Mouse (Mus musculus) spleen, adult 2 months (tissue): ENCODE measurements around the gene Smim24. TPM values are rescaled to one million over a fixed set of nuclear protein-coding genes. Genes with fewer than 3 reads are reported as not detected.

Experiments used
- DNase-seq, 2 experiments: peaks; one replicate each; pipeline versions ENCODE4 v3.0.0 to v3.0.0-alpha.2; 2012 to 2021; ENCODE audit warnings: low spot score in 2 of 2, low read depth in 1 of 2
- H3K27ac ChIP-seq: fragments of 200-500 bp; 2 replicates; pipeline ENCODE4 v1.5.1; 2012; ENCODE audit warnings: low read length, inconsistent platforms; ENCODE audit not compliant: insufficient read depth
- H3K27me3 ChIP-seq: fragments of 200-500 bp; 2 replicates; pipeline ENCODE4 v1.6.1; 2012; ENCODE audit warnings: mild to moderate bottlenecking, moderate library complexity, low read length, inconsistent platforms; ENCODE audit not compliant: control insufficient read depth, insufficient read depth
- H3K36me3 ChIP-seq: fragments of 200-500 bp; 2 replicates; pipeline ENCODE4 v1.6.1; 2012; ENCODE audit warnings: mild to moderate bottlenecking, low read length, inconsistent platforms; ENCODE audit not compliant: control insufficient read depth, insufficient read depth
- H3K4me1 ChIP-seq: fragments of 200-500 bp; 2 replicates; pipeline ENCODE4 v1.6.1; 2011; ENCODE audit warnings: inconsistent platforms; ENCODE audit not compliant: control insufficient read depth, insufficient read depth, insufficient read length
- H3K4me3 ChIP-seq: fragments of 200-500 bp; 2 replicates; pipeline ENCODE4 v1.5.1; 2011; ENCODE audit warnings: mild to moderate bottlenecking, inconsistent platforms; ENCODE audit not compliant: insufficient read depth, insufficient read length; ENCODE audit errors: extremely low read depth
- CTCF ChIP-seq: fragments of 200-500 bp; IDR thresholded peaks from 2 replicates; pipeline ENCODE4 v1.5.1; 2011; ENCODE audit warnings: mild to moderate bottlenecking, inconsistent platforms; ENCODE audit not compliant: insufficient read depth, insufficient read length, insufficient replicate concordance; ENCODE audit errors: extremely low read depth
- POLR2A ChIP-seq: fragments of 200-500 bp; IDR thresholded peaks from 2 replicates; pipeline ENCODE4 v1.6.1; 2011; ENCODE audit warnings: low read depth, low read length, inconsistent platforms
- WGBS: fragments of 180-500 bp; shearing (Covaris S2); methylation state at CpG from one replicate; pipeline ENCODE4 v1.1.7; 2018; 5-methylcytosine and 5-hydroxymethylcytosine counted together
- polyA plus RNA-seq: library from polyadenylated mRNA; depleted of rRNA; stranded (reverse); fragments of >200 nt; gene quantifications from 2 replicates; pipeline ENCODE4 v1.2.3, GENCODE M21; 2012

The Smim24 gene
- polyA plus RNA-seq, 1 experiment, result 18.3 TPM

GRCm38 (mm10) chr10:81356991-81357844 lies 35.6 kb upstream of the Smim24 start, which contains the start of gene Mfsd12:
Gene Mfsd12, plus strand, starts transcription at chr10:81357491.
- peak within 1 kb of the TSS; percentile 70 for H3K4me3 ChIP-seq
- no peaks in the 10 kb centered on the region for H3K36me3 ChIP-seq
- no peaks in the 10 kb centered on the region for H3K27me3 ChIP-seq
- 2% methylated on average over 75 of the region's 79 CpGs for WGBS
- peak within 1 kb of the TSS; percentile 39 for H3K27ac ChIP-seq
- DNase-seq, result peak; percentile 64 to 88
- TF ChIP-seq POLR2A (peak; percentile 46; the same call in 1 of the 2 replicates), CTCF (no peak)
- peaks cover 19% of the 10 kb centered on the region; the same call in 1 of the 2 replicates for H3K4me1 ChIP-seq

- no peak for DNase-seq
- Histone ChIP-seq H3K27me3 (no peaks in the 10 kb centered on the region), H3K4me3 (peak overlapping the region; percentile 70), H3K36me3 (no peaks in the 10 kb centered on the region), H3K27ac (no peak overlapping the region), H3K4me1 (peaks cover 19% of the 10 kb centered on the region; the same call in 1 of the 2 replicates)
- TF ChIP-seq POLR2A (no peak), CTCF (no peak)
- WGBS, result 25% methylated on average over 4 of the region's 4 CpGs
Observed at GRCm38 (mm10) chr10:81358209-81358608, 34.6 kb upstream of the Smim24 start.

GRCm38 (mm10) chr10:81358841-81359240 lies 34.0 kb upstream of the Smim24 start:
- Histone ChIP-seq H3K27me3 (no peaks in the 10 kb centered on the region), H3K4me3 (peak overlapping the region; percentile 14; the same call in 1 of the 2 replicates), H3K4me1 (peaks cover 19% of the 10 kb centered on the region), H3K36me3 (no peaks in the 10 kb centered on the region; the same call in 1 of the 2 replicates), H3K27ac (no peak overlapping the region; the same call in 1 of the 2 replicates)
- no peak for DNase-seq
- WGBS, result 36% methylated on average over 1 of the region's 1 CpGs
- TF ChIP-seq POLR2A (no peak), CTCF (no peak)

DNA sequence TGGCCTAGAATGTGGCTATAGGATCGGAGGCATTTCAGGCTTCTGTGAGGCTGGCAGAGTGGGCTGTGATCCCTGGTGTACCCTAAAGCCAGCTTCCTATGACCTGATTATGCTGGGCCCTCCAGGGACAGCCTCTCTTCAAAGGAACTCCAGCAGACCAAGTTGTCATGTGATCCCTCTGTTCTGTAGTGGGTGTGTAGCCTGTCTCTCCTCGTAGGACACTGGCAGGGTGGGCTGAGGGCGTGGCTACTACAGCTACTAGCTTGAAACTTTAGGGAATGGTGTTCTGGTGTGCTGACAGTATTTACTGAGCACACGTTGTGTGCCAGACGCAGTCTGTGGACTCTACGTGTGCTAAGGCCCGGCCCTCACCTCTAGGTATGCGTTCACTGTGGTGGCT lies 32.1 kb upstream of the Smim24 start:
- Histone ChIP-seq H3K4me3 (no peak overlapping the region), H3K27me3 (no peaks in the 10 kb centered on the region), H3K27ac (no peak overlapping the region), H3K4me1 (peaks cover 19% of the 10 kb centered on the region), H3K36me3 (no peaks in the 10 kb centered on the region; the same call in 1 of the 2 replicates)
- no peak for TF ChIP-seq CTCF
- no peak for TF ChIP-seq POLR2A
- 87% methylated on average over 8 of the region's 8 CpGs for WGBS
- no peak for DNase-seq

- Histone ChIP-seq H3K27ac (no peak overlapping the region; the same call in 1 of the 2 replicates), H3K36me3 (peaks cover 7% of the 10 kb centered on the region), H3K4me3 (no peak overlapping the region), H3K27me3 (no peaks in the 10 kb centered on the region), H3K4me1 (peaks cover 12% of the 10 kb centered on the region)
- TF ChIP-seq CTCF, result no peak
- TF ChIP-seq POLR2A, result no peak
- 83% methylated on average over 12 of the region's 12 CpGs for WGBS
- no peak for DNase-seq
Observed at GRCm38 (mm10) chr10:81362336-81362949, 30.4 kb upstream of the Smim24 start.

DNA sequence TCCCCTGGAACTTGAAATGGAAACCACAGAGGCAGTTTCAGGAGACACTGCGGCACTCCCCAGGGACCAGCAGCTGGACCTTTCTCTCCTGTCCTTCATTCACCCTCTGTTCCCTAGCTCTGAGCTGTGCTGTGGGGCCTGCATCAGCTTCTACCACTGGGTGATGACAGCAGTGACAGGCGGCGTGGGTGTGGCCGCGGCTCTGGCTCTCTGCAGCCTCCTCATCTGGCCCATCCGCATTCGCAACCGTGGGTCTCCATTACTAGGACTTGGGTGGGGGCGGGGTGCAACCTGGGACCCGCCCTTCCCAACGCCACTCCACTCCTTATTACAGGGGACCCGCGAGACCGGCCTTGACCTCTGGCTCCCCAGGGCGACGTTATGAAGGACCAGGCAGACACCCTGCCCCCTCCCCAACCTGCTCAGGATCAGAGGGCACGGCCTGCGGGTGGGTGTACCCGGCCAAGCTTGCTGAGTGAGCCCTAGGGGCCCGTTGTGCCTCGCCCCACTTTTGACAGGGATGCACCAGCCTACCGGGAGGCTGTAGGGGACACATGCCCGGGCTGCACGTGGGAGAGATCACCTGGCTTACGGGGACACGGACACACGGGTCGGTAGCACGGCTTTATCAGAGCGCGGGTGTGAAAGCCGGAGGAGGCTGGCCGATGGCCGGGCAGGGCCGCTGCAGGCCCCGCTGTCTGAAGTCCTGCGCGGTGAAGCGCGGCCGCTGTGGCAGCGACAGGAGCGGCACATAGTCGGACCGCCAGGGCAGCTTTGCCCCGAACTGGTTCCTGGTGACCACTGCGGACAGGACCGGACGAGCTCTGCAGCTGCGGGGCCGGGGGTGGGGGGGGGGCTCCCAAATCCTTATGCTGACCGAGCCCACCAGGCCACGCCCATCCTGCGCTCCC lies 29.2 kb upstream of the Smim24 start:
- Histone ChIP-seq H3K27me3 (no peaks in the 10 kb centered on the region), H3K4me1 (peaks cover under 1% of the 10 kb centered on the region), H3K36me3 (peaks cover 19% of the 10 kb centered on the region), H3K4me3 (no peak overlapping the region), H3K27ac (no peak overlapping the region)
- 96% methylated on average over 54 of the region's 54 CpGs for WGBS
- TF ChIP-seq POLR2A (no peak), CTCF (no peak)
- no peak for DNase-seq
